Mouse (Mus musculus) regulatory T cell (primary cell): ENCODE measurements around the gene Hoxc5.

Experiments used
- in situ Hi-C: fragments of 300-600 bp; cut with MboI, MseI; formaldehyde crosslinking; loops from one replicate; pipeline ENCODE4 v1.15.1; 2025; ENCODE audit warnings: high pct_unique_total_duplicates

Gene Hoxc5

DNA sequence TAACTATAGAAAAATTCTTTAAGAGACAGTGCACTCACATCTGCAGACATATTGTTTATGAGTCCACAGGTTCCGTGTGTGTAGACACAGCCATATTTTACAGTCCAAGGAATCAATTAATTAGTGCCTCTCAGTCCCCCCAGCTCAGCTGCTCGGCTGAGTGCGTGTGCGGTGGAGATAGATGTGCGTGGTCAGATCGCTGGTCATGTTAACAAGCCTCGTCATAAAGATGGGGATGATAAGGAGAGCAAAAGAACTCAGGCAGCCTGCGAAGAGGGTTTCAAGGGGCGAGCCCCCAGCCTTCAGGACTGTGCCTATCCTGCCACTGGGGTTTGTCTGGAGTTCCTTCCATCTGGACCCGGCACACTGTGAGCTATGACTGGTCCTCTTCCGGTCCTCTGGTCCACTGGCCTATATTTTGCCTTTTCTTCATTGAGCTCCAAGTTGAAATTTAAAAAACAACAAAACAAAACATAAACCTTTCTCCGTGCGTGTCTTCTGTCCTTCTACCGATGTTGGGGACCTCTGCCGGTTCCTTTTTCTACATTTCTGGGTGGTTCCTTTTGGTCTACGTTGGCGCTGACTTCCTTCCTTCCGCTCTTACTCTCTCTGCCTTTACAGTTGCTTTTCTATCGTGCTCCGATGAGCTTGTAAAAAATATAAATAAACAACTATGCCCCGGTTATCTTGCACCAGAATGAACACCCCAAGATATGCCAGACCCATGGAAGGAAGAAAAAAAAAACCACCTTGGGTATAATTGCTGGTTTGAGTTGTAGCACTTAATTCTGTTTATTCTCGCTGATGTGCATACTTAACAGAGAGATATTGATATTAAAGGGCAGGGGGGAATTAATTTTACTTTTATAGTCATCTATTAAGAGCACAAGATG is 21.8 kb upstream of the Hoxc5 start:
- in situ Hi-C loops = loop anchor here (10.0 kb wide), 1 partner anchor 1851 kb away; no protein-coding TSS in a partner anchor

DNA sequence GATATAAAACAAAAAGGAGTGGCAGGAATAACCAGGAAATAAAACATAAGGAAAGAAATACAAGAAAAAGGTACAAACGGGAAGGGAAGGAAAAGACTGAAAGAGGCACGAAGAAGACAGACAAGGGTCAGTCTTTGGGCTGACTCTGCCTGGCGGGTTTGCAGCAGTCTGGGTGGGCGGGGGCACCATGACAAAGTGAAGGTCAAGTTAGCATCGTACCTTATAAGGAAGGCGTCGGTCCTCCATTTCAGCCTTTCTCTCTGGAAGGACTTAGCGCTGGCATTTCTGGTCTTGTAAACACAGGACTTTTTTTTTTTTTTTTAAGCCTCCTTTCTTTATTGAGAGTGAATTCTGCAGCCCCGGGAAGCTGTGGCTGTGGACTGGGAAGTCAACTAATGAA is 20.0 kb upstream of the Hoxc5 start:
- in situ Hi-C loops = loop anchor here (10.0 kb wide), 1 partner anchor 1852 kb away; no protein-coding TSS in a partner anchor

DNA sequence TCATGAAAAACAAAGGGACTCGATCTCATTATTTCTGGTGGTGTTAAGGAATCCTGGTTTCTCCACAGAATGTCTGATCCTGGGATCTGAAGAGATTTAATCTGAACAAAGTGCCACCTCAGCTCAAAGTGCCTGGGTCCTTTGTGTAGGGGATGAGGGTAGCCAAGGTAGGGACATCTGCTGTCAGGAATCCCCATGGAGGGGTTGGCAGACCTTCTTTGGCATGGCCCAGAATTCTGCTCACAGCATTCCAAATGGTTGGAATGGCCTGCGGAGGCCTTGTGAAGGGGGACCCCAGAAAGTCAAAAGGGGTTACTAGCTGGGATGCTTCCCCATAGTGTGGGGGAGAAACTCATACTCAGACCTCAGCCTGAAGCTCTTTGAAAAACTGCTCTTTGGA is 18.4 kb upstream of the Hoxc5 start:
- in situ Hi-C loops = loop anchor here (10.0 kb wide), 1 partner anchor 1854 kb away; no protein-coding TSS in a partner anchor

DNA sequence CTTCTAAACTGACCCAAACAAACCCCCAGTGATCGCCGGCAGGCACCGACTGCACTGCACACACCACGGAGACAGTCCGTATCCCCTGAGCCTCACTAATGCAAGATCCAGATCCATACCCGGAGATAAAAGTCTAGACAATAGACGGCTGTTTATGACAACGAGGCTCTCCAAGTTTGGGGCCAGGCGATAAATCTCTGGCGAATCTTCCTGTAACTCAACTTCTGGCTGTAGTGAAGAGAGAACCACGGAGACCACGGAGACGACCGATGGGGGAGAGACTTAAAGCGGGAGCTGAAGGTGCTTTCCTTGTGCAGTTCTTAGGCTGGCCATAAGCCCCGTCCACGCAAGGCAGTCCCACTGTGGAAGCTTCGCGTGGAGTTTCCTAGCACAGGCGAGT is 17.5 kb upstream of the Hoxc5 start:
- in situ Hi-C loops = loop anchor here (10.0 kb wide), 1 partner anchor 1855 kb away; no protein-coding TSS in a partner anchor

DNA sequence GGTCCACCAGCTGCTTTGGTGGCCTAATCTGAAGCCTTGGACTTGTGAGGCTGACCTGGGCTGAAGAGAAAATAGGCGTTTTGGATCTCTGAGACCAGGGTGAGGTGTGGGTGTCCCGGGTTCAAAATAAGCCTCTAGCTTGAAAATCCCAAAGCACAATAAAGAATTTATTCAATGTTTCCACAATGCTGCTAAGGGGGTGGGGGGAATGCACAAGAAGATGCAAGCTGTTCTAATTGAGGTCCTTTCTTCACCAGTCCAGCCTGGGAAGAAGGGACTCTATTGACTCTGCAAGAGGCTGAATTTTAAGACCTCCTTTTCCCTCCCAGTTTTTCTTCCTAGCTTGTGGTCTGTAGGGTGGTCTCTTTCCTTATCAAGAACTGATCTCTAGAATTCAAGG is 16.4 kb upstream of the Hoxc5 start:
- in situ Hi-C loops = no loop called here

DNA sequence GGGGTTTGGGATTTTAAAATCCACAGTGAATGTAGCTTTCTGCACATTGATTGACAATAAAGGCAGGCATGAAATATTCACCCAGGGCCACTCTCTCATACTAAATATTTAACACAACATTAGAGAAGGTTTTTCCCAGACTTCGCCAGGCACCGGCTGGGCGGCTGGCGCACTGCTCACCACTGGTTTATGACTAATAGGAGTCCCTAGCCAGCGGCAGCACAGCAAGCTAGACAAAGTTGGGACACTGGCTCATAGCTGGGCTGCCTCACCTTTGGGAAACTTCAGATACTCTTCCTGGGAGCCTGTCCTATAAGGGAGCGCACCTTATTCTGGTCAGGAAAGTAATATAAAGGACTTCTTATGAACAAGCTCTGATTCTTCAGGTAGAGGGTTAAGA is 13.7 kb upstream of the Hoxc5 start:
- in situ Hi-C loops = no loop called here

DNA sequence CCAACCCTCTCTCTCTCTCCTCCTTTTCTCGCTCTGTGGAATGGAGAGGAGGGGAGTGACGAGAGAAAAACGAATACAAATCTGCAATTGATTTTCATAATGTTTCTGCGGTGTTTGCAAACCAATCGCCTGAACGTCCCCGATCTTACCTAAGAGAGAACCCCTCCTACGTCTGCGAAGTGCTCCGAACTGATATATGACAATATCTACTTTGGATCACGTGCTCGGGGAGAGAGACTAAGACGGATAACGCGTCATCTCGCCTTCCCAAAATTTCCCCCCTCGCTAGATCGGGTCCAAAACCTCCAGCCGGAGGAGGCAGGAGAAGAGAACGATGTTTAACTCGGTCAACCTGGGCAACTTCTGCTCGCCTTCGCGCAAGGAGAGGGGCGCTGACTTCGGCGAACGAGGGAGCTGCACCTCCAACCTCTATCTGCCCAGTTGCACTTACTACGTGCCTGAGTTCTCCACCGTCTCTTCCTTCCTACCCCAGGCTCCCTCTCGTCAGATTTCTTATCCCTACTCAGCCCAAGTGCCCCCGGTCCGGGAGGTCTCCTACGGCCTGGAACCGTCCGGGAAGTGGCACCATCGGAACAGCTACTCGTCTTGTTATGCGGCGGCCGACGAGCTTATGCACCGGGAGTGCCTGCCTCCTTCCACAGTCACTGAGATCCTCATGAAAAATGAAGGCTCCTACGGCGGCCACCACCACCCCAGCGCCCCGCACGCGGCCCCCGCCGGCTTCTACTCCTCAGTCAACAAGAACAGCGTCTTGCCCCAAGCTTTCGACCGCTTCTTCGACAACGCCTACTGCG is 12.8 kb upstream of the Hoxc5 start, which contains the start of gene Hoxc11:
Hoxc11 (plus strand) TSS at position 236 of the 815 bp plus-strand sequence.
- in situ Hi-C loops = no loop called here

DNA sequence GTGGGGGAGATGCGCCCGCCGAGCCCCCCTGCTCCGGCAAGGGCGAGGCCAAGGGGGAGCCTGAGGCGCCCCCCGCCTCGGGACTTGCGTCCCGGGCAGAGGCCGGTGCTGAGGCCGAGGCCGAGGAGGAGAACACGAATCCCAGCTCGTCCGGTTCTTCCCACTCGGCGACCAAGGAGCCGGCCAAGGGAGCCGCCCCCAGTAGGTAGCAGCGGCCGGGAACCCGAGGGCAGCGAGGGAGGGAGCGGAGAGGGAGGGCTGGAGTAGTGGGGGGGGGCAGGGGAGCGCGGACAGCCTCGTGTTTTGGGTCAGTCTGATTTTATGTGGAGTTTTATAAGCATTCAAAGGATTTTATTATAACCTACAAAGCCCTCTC is 12.2 kb upstream of the Hoxc5 start:
- in situ Hi-C loops = no loop called here

DNA sequence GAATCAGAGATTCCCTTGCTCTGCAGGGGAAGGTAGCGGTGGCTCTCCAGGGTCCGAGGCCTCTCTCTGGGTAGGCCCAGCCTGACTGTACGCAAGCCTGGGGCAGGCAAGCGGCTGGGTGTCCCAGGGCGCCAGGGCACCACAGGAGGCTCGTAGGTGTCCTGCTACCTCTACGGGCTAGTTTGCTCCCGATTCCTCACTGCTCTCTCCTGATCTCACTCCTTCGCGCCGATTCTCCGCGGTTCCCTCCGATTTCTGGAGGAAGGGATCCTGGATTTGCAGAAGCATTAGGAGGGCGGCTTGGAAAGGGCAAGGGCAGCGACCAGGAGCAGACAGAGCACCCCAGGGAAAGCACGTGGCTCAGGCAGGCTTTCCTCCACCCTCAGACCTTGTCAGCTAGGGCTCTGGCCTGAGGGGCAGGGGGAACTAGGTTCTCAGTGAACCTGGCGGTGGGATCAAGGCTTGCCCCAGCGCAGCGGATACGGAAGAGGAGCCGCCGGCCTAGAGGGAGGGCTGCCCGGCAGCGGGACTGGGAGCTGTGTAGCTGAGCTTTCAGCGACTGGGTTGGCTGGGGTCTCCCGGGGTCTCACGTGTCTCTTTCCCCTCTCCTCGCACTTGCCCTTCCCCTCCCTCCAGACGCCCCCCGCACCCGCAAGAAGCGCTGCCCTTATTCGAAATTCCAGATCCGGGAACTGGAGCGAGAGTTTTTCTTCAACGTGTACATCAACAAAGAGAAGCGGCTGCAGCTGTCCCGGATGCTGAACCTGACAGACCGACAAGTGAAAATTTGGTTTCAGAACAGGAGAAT is 11.2 kb upstream of the Hoxc5 start:
- in situ Hi-C loops = no loop called here

DNA sequence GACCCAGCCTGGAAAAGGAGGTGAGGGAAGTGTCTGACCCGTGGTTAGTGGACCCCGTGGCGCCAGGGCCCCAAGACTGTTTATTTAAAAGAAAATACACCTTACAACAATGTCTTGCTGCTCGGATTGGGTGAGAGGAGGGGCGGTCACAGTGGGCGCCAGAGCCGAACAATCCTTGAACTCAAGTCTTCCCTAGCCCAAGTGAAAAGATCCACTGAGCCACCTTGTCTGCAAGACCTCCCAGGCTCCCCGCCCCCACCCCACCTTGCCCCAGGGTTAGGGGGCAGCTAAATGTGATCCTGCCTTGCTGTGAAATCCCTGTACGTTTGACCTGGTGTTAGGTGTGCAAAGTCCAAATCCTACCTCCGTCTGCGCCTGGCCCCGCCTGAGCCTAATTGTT is 10.3 kb upstream of the Hoxc5 start:
- in situ Hi-C loops = no loop called here

DNA sequence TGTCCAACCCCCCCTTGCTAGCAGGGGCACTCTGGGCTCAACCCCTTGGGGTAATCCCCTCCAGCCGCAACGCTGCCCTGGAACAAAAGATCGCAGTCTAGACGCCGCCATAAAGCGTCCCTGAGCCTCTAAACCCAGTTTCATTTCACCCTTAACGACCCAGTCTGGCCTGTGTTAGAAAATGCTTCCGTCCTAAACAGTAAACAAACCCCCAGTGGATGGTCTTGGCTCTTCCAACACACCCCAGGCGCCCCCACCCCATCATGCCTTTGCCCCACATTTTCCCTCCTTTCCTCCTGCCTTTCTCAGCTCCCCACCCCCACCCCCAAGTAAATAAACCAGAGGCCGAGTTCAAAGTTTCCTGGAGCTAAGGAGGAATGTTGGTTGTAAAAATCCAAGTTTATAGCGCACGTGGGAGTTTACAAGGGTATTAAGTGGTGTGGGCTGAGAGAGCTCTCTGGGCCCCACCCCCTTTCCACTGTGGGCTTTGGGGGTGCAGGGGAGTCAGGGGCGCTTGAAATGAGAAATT is 7.5 kb upstream of the Hoxc5 start:
- in situ Hi-C loops = no loop called here

DNA sequence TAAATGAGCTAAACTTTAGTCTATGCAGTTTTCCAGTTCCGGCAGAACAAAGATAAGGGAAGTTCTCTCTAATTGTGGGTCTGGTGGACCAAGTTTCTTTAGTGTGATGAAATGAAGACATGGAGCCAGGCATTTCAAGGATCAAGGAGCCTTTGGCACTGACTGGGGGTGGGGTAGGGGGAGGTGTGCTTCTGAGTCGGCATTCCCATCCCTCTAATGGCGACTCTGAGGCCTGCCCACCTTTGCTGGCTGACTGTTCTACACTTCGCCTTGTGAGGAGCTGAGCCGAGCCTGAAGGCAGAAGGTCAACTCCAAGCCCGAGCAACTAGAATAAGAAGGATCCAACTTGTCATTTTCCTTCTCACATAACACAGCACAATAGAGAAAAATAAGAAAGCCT is 5.5 kb upstream of the Hoxc5 start:
- in situ Hi-C loops = no loop called here

DNA sequence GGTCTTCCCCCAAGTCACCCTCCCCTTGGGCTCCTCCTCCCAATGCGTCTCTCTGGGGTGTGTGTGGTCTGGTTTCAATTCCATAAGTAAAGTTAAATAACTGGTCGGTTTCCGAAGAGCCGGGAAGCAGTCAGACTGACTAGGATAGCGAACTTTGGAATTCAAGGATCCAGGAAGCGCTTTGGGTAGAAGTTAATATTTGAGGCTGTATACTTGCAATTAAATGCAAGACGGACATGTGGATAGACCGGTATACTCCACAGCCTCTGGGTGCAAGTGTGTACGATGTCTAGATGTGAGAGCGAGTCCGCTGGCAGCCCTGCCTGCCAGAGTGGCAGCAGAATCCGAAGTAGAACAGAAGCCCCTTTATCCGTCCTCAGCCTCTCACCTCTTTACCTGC is 4.8 kb upstream of the Hoxc5 start:
- in situ Hi-C loops = no loop called here

DNA sequence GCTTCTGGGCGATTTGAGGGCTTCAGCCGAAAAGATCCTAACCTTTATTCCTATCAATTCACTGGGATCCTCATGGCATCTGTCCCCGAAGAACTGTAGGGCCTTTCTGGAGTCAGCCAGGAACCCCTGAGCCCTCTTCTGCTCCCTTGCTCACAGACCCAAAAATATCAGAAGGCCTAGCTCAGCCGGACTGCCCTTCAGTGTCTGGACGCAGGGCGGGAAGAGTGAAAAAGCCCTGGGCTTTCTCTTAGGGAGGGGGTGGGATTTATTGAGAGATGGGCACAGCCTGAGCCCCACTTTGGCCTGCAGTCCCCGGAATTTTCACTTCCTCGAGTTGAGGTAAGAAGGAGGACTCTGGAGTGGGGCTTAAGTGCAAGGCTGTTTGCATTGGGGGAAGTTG is 4.0 kb upstream of the Hoxc5 start:
- in situ Hi-C loops = no loop called here

DNA sequence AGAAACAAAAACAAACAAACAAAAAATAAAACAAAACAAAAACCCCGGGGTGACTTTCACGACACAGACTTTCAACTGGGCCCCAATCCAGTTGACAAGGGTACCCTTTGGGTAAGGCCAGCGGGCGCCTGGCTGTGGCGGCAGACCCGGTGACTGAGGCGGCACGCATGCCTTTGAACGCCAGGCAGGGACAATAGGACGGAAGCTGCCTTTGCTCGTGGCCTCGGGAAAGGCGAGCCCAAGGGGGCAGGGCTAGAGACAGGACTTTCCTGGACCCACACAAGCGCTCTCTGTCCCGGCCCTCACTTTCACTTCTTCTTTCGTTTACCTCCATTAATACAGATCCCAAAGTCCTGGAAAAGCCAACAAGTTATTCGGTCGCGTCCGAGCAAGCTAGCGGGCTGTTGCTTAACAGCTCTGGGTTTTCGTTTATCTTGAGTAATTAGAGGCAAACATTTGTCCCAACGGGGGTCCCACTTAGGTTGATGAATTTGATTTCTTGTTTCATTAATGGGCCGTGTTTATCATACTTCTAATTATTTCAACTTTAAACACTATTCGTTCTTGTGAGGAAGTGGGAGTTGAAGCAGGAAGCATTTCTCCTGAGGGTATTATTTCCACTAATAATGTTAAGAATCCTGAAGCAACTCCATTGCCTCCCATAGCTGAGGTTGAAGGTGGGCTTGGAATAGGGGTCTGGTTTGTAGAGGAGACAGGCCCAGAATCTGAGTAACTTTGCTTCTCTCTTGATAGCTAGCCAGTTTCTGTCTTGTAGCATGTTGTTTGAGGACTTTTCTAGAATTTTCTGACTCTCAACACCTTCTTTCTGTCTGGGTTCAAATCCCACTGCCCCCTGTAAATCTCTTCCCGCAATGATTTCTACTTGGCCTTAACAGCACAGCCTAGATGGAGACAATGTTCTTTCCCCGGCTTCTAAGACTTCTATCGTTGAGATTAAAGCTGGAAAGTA is 3.3 kb upstream of the Hoxc5 start:
- in situ Hi-C loops = no loop called here

DNA sequence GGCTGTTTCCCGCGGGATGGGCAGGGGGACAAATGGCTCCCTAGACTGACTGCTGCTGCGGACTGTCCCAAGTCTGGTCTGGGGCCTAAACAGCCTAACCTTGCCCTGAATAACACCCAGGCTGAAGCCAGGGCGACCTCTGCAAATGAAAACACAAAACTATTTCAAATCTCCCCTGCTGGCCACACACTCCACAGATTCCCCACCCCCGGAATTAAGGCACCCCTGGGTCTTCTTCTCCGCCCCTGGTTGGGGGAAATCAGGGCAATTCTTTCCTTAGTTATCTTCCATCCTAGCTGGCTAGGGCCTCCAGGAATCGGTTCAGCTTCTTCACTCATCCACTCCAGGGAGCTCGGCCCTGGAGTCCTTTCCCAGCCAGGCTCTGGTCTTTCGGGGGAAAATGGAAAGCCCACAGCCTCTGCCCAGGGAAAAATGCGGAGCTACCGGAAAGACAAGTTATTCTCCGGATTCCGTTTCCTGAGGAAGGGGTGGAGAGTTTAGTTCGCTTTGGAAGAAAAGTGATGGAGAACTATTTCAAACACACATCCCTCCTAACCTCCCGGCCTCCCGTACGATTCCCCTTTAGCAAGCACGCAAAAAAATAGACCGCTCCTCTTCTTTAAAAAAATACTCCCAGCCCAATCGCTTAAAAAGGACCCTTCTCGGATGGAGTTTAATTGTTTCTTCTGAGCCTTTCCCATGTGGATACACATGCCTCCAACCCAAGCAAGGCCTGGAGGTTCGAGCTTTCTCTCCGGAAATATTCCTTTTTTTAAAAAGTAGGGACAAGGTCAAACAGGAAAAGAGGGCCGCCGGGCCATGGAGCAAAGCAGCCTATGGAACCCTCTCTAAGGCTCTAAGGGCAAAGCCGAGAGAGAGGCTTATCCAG is 2.0 kb upstream of the Hoxc5 start:
- in situ Hi-C loops = loop anchor here (5.0 kb wide), 1 partner anchor 342 kb away; no protein-coding TSS in a partner anchor

DNA sequence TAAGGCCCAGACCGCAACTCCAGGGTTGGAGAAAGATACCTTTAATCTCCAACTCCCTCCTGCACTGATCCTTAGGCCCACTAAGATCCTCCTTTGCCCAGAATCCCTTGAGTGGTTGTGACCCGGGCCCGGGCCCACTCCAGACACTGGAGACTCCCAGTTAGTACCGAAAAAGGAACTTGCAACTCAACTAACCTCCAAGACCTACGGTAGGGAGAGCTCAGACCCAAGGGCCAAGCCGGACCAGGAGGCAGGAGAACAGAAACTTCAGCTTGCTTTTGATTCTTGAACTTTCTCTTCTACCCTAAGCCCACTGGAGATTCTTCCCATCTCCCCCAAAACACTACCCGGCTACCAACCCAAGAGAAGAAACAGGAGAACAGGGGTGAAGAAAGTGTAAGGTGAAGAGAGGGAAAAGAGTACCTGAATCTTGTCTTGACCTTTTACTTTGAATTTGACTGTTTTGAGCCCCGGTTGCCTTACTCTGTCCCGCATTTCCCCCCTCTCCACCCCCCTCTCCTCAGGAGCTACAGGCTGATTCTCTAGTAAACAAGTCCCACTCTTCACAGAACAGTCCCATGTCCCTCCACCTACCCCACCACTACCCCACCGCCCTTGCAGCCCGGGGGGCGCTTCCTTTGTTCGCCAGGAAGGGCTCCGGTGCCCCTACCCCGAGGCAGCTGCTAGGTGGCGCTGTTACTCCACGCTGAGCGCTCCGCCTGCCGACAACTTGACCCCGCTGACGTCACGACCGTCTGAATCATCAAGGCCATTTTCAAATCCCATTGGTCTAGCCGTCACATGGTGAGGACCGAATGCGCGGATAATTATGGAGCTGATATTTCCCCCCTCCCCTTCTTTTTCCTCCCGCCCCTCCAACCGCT is 1.1 kb upstream of the Hoxc5 start:
- in situ Hi-C loops = loop anchor here (5.0 kb wide), 1 partner anchor 341 kb away; no protein-coding TSS in a partner anchor

DNA sequence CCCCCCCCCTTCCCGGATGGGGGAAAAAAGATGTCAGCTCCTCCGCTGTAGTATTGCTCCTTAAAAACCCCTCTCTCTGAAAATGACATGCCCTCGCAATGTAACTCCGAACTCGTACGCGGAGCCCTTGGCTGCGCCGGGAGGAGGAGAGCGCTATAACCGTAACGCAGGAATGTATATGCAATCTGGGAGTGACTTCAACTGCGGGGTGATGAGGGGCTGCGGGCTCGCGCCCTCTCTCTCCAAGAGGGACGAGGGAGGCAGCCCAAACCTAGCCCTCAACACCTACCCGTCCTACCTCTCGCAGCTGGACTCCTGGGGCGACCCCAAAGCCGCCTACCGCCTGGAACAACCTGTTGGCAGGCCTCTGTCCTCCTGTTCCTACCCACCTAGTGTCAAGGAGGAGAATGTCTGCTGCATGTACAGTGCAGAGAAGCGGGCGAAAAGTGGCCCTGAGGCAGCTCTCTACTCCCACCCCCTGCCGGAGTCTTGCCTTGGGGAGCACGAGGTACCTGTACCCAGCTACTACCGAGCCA is 399 bp upstream of the Hoxc5 start, which contains the start of gene Hoxc10:
Hoxc10 (plus strand) TSS at position 21 of the 536 bp plus-strand sequence.
- in situ Hi-C loops = loop anchor here (5.0 kb wide), 1 partner anchor 340 kb away; no protein-coding TSS in a partner anchor
